Mouse (Mus musculus) neutrophil, adult 83 days (primary cell): ENCODE measurements around the gene Cryba2. TPM values are rescaled to one million over a fixed set of nuclear protein-coding genes. Genes with fewer than 3 reads are reported as not detected.

Source experiments
- total RNA-seq, 2 experiments: library from RNA; stranded (reverse); gene quantifications; one replicate each; pipeline ENCODE4 v1.2.4; 2023

Gene Cryba2
- not detected for total RNA-seq

GRCm38 (mm10) chr1:74893134-74893855 lies at the start of gene Cryba2:
Gene Cryba2, minus strand, starts transcription at chr1:74893143.

GRCm38 (mm10) chr1:74935402-74935801 lies 42.5 kb upstream of the Cryba2 start, which contains the start of gene Cfap65:
Gene Cfap65, minus strand, starts transcription at chr1:74935599.

GRCm38 (mm10) chr1:74885369-74886042 lies 7.4 kb downstream of the Cryba2 start, which contains the start of gene Fev:
Gene Fev, minus strand, starts transcription at chr1:74885419.

DNA sequence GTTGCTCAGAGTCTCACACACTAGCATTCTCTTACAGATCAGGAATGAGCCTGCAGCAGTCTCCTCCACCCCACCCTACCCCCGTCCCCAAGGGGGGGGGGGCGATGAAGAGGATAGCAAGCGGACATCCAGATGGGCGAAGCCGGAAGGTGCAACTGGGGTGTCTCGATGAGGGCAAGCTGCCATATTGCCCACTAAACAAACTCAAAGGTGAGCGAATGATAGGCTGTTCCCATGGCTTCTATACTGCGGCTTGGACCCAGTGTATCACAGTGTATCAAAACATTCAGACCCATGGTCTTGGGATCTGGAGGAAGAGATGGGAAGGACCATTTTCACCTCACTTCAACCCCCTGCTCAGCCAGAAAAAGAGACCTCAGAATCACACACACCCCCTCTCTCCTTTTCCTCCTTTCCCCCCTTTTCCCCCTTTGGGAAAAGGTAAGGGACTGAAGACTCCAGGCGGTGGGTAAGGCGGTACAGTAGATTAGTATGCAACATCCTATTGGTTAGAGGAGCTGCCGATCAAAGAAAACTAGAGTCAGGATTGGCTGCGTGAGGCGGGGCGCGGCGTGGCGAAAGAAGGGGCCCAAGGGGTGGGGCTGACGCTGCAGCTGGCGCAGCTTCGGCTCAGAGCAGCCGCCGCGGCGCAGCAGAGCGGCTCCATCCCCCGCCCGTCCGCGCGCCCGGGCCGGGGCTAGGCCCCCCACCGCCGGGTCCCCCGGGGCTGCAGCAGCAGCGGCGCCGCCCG lies 38.5 kb downstream of the Cryba2 start, which contains the start of gene Cdk5r2:
Cdk5r2 (plus strand) TSS at position 629 of the 751 bp plus-strand sequence.

Other genes with a start within 250 kb of the Cryba2 start
- 10 to 100 TPM; 15.2 to 20.1 TPM for gene Ttll4, start 231.4 kb downstream of the Cryba2 start, total RNA-seq
- 10 to 100 TPM; 33.1 to 41.0 TPM for gene Cyp27a1, start 179.6 kb downstream of the Cryba2 start, total RNA-seq
- gene Prkag3, start 143.9 kb downstream of the Cryba2 start, total RNA-seq: not detected
- gene Wnt6, start 121.3 kb downstream of the Cryba2 start, total RNA-seq: 1 to 10 TPM; 1.7 to 1.8 TPM
- gene Wnt10a, start 101.6 kb downstream of the Cryba2 start, total RNA-seq: not detected
- not detected for gene Cdk5r2, start 38.2 kb downstream of the Cryba2 start, total RNA-seq
- gene Fev, start 7.7 kb downstream of the Cryba2 start, total RNA-seq: not detected
- not detected for gene Cfap65, start 42.5 kb upstream of the Cryba2 start, total RNA-seq
- gene Ihh, start 58.5 kb upstream of the Cryba2 start, total RNA-seq: under 1 TPM; 0.31 to 0.57 TPM
- 1 to 10 TPM; 6.2 to 7.5 TPM for gene Nhej1, start 232.1 kb upstream of the Cryba2 start, total RNA-seq
- 1 to 10 TPM in 1 of 2 experiments, under 1 TPM in 1; 0.97 to 1.7 TPM for gene Slc23a3, start 240.7 kb upstream of the Cryba2 start, total RNA-seq
- 100 to 1,000 TPM; 107 to 118 TPM for gene Cnppd1, start 249.6 kb upstream of the Cryba2 start, total RNA-seq
- 10 to 100 TPM; 67.3 to 75.8 TPM for gene Retreg2, start 249.6 kb upstream of the Cryba2 start, total RNA-seq